Mouse (Mus musculus) heart, embryonic 15.5 days (tissue): ENCODE measurements around the gene Tmem100. TPM values are rescaled to one million over a fixed set of nuclear protein-coding genes. Genes with fewer than 3 reads are reported as not detected.
A peak's percentile ranks its signal among the peaks of the same experiment; 100 is the strongest.

Experiments
- ATAC-seq: fragments of 200-750 bp; cut with Nextera tagmentation; replicated peaks from 2 replicates; pipeline ENCODE4 v1.8.0; 2017; ENCODE audit warnings: low read depth, moderate TSS enrichment; ENCODE audit not compliant: insufficient number of reproducible peaks, insufficient read depth, low FRiP score
- H3K27ac ChIP-seq: fragments of 300-500 bp; sonication (generic); 2 replicates; pipeline ENCODE4 v1.5.1; 2015; ENCODE audit warnings: mild to moderate bottlenecking, inconsistent platforms
- H3K27me3 ChIP-seq: fragments of 300-500 bp; sonication (generic); 2 replicates; pipeline ENCODE4 v1.6.1; 2015; ENCODE audit warnings: inconsistent platforms
- H3K36me3 ChIP-seq: fragments of 300-500 bp; sonication (generic); 2 replicates; pipeline ENCODE4 v1.6.1; 2015; ENCODE audit warnings: mild to moderate bottlenecking, inconsistent platforms
- H3K4me1 ChIP-seq: fragments of 300-500 bp; sonication (generic); replicated peaks from 2 replicates; pipeline ENCODE4 v1.6.1; 2015; ENCODE audit warnings: inconsistent platforms
- H3K4me2 ChIP-seq: fragments of 300-500 bp; sonication (generic); 2 replicates; pipeline ENCODE4 v1.6.1; 2015; ENCODE audit warnings: inconsistent platforms, mild to moderate bottlenecking, moderate library complexity
- H3K4me3 ChIP-seq: fragments of 300-500 bp; sonication (generic); 2 replicates; pipeline ENCODE4 v1.5.1; 2015; ENCODE audit warnings: mild to moderate bottlenecking, inconsistent platforms
- H3K9ac ChIP-seq: fragments of 300-500 bp; sonication (generic); 2 replicates; pipeline ENCODE4 v1.6.1; 2015; ENCODE audit warnings: mild to moderate bottlenecking, inconsistent platforms
- H3K9me3 ChIP-seq: fragments of 300-500 bp; sonication (generic); replicated peaks from 2 replicates; pipeline ENCODE4 v1.6.1; 2016; ENCODE audit warnings: inconsistent platforms
- WGBS: fragments of 180-500 bp; shearing (Covaris S2); methylation state at CpG from one replicate; pipeline ENCODE4 v1.1.7; 2015; ENCODE audit warnings: mixed read lengths; 5-methylcytosine and 5-hydroxymethylcytosine counted together
- polyA plus RNA-seq: library from polyadenylated mRNA; unstranded; fragments of >200 nt; fragmentation: Nextera tagmentation; extraction: Ambion mirVana; gene quantifications from 2 replicates; pipeline ENCODE4 v1.2.1, GENCODE M21; 2015

Tmem100 gene
- polyA plus RNA-seq, 1 experiment from 2014 or later, result 14.1 TPM

DNA sequence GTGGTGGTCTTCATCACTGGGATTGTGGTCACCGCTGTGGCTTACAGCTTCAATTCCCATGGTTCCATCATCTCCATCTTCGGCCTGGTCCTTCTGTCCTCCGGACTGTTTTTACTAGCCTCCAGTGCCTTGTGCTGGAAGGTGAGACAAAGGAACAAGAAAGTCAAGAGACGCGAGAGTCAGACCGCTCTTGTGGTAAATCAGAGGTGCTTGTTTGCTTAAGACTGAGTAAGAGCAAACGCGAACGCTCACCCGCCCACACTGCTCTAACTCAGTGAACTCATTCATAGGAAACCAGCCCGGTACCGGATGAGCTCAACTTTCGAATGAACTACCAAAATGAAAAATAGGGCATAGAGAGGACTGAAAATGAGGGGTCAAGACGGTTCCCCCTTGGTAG is 5.4 kb downstream of the Tmem100 start:
- 81% methylated on average over 14 of the region's 14 CpGs for WGBS
- peaks cover 6% of the 10 kb centered on the region for H3K36me3 ChIP-seq
- ATAC-seq, result no peak
- H3K9me3 ChIP-seq, result no peaks in the 10 kb centered on the region
- peaks cover 14% of the 10 kb centered on the region for H3K4me1 ChIP-seq
- H3K27me3 ChIP-seq, result peaks cover 15% of the 10 kb centered on the region
- H3K4me2 ChIP-seq, result no peak overlapping the region
- H3K9ac ChIP-seq, result no peak overlapping the region
- no peak overlapping the region for H3K4me3 ChIP-seq
- H3K27ac ChIP-seq, result no peak overlapping the region

DNA sequence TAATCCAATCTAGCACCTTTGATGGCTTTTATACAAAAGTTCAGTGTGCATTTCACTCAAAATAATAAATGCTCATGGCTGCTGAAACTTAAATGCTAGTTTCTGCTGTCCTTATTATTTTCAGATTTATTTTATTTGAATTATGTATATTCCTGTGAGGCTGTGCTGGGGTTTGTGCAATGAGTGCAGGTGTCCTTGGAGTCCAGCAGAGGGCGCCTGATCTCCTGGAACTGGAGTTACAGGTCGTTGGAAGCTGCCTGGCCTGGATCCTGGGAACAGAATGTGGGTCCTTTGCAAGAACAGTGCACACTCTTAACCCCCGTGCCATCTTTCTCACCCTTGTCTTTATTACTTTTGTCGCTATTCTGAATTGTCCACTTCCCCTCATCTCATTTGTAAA is 6.3 kb downstream of the Tmem100 start:
- no peak for ATAC-seq
- Histone ChIP-seq H3K36me3 (peaks cover 6% of the 10 kb centered on the region), H3K27me3 (peaks cover 10% of the 10 kb centered on the region), H3K9me3 (no peaks in the 10 kb centered on the region), H3K4me2 (no peak overlapping the region), H3K4me3 (no peak overlapping the region), H3K27ac (no peak overlapping the region), H3K4me1 (peaks cover 5% of the 10 kb centered on the region), H3K9ac (no peak overlapping the region)
- 89% methylated on average over 4 of the region's 4 CpGs for WGBS

DNA sequence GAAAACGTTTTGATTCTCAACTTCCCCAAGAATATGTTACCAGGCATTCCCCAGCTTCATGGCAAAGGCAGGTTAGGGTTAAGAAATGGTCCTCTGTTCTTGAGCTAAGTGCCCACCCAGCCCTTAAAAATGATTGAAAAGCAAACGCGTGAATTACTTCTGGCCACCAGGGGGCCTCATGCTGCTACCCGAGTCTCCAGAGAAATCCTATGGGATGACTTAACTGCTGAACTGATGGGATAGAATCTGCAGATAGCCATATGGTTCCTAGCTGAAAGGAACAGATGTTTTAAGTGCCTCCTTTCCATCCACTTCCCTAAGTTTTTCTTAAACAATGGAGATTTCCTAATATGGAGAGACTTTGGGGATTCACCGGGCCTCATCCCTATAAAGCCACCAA is 7.9 kb downstream of the Tmem100 start:
- WGBS, result 17% methylated on average over 5 of the region's 5 CpGs
- ATAC-seq, result no peak

DNA sequence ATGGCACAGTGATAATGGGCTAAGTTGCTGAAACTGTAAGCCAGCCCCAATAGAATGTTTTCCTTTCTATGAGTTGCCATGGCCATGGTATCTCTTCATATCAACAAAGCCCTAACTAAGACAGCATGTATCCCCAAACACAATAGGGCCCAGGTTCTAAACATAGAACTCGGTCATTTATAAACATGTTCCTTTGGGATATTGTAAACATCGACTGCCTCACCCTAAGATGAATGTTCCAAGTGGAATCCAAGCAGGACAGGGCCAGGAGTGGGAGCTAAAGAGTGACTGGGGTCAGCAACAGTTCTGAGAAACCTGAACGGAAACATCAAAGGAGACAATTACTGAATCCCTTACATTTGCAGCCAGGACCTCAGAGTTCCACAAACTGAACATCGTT is 14.3 kb downstream of the Tmem100 start:
- Histone ChIP-seq H3K27me3 (no peaks in the 10 kb centered on the region), H3K36me3 (no peaks in the 10 kb centered on the region), H3K27ac (no peak overlapping the region), H3K4me1 (no peaks in the 10 kb centered on the region), H3K4me3 (no peak overlapping the region), H3K9ac (no peak overlapping the region), H3K9me3 (no peaks in the 10 kb centered on the region), H3K4me2 (no peak overlapping the region)
- ATAC-seq, result no peak
- WGBS, result 83% methylated on average over 4 of the region's 4 CpGs

More for the DNA sequence above, 7.9 kb downstream of the Tmem100 start:
- Histone ChIP-seq H3K36me3 (peaks cover 6% of the 10 kb centered on the region), H3K4me1 (peaks cover 5% of the 10 kb centered on the region), H3K4me3 (no peak overlapping the region), H3K9ac (no peak overlapping the region), H3K4me2 (no peak overlapping the region), H3K27ac (no peak overlapping the region), H3K27me3 (no peaks in the 10 kb centered on the region), H3K9me3 (no peaks in the 10 kb centered on the region)

DNA sequence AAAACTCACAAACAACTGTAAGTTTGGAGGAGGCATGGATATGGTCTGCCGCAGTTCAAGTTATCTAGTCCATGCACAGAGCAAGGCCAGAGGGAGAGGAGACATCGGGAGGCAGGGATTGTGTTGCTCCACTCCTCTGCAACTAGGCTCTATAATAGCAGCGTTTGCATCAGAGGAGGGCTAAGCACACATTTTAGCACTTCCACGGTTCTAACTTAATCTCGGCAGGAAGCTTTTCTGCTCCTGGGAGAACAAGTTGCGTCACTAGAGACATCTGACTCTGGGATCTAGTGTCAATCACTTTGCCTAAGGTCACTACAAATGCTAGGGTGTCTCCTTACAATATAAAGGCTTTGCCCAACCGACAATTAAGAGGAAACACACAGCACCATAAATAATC is 16.1 kb downstream of the Tmem100 start:
- Histone ChIP-seq H3K4me1 (no peaks in the 10 kb centered on the region), H3K4me2 (no peak overlapping the region), H3K36me3 (no peaks in the 10 kb centered on the region), H3K27me3 (no peaks in the 10 kb centered on the region), H3K9me3 (no peaks in the 10 kb centered on the region), H3K4me3 (no peak overlapping the region), H3K9ac (no peak overlapping the region), H3K27ac (no peak overlapping the region)
- WGBS, result 38% methylated on average over 7 of the region's 7 CpGs
- no peak for ATAC-seq

DNA sequence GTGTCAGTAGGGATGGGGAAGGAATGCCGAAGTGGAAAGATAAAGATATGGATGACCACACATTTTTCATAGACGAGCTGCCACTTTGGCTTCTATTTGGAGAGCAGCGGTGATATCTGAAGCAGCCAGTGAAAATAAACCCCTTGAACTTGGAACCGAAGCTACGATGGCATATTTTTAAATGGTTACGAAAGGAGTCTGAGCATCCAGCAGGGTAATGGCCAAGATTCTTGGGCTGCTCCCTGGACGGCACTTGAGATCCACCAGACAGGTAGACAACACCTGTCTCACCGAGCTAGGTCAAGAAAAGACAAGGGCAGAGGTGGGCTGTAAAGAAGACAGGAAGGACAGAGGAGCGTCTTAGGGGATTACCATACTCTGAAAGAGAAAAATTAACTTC is 17.1 kb downstream of the Tmem100 start:
- 48% methylated on average over 9 of the region's 9 CpGs for WGBS
- no peaks in the 10 kb centered on the region for H3K4me1 ChIP-seq
- H3K9me3 ChIP-seq, result no peaks in the 10 kb centered on the region
- H3K36me3 ChIP-seq, result no peaks in the 10 kb centered on the region
- H3K27ac ChIP-seq, result no peak overlapping the region
- no peak for ATAC-seq
- no peak overlapping the region for H3K4me2 ChIP-seq
- H3K9ac ChIP-seq, result no peak overlapping the region
- H3K27me3 ChIP-seq, result no peaks in the 10 kb centered on the region
- no peak overlapping the region for H3K4me3 ChIP-seq

DNA sequence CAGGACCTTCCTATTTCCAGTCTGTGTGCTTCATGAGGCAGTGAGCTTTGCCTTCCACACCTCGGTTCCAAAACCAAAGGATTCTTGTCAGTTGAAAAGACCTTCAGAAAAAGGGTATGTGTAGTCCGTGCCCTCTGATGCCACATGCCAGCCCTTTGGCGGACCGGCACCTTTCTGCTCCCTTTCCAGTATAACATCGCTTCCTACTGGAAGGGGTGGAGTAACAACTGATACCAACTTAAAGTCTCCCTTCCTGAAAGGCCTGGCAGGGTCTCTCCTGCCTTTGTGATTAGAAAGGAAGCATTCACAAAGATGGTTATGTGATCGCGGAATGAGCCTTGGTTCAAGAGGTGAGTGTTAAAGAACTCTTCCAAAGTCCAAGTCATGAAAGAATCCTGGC is 19.9 kb downstream of the Tmem100 start:
- 78% methylated on average over 7 of the region's 7 CpGs for WGBS

DNA sequence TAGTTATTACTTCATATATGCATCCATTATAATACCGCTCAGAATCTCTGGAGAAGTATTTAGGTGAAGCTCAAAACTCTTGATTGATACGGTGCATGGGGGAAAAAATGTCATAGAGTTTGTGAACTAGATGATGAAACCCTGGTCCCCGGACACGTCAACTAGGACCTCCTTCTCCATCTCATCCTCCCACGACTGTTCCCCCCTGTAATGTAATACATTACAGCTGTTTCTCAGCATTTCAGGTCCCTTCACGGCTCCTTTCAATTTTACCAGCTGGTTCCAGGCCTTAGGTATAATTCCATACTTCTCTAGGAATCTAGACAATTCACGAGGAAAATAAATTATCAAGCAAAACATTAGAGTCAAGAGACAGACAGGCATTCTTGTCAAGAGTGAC is 22.6 kb downstream of the Tmem100 start:
- 73% methylated on average over 7 of the region's 7 CpGs for WGBS
- H3K9me3 ChIP-seq, result no peaks in the 10 kb centered on the region
- H3K4me1 ChIP-seq, result 0 out of 2 replicates have a peak, but pooled peaks cover 3% of the 10 kb centered on the region
- no peak overlapping the region for H3K9ac ChIP-seq
- no peak overlapping the region for H3K4me2 ChIP-seq
- H3K27ac ChIP-seq, result no peak overlapping the region
- H3K36me3 ChIP-seq, result no peaks in the 10 kb centered on the region
- H3K4me3 ChIP-seq, result no peak overlapping the region
- no peak for ATAC-seq
- no peaks in the 10 kb centered on the region for H3K27me3 ChIP-seq

More for the DNA sequence above, 19.9 kb downstream of the Tmem100 start:
- Histone ChIP-seq H3K9me3 (no peaks in the 10 kb centered on the region), H3K9ac (no peak overlapping the region), H3K27me3 (no peaks in the 10 kb centered on the region), H3K4me1 (0 out of 2 replicates have a peak, but pooled peaks cover 3% of the 10 kb centered on the region), H3K27ac (no peak overlapping the region), H3K4me3 (no peak overlapping the region), H3K36me3 (no peaks in the 10 kb centered on the region), H3K4me2 (no peak overlapping the region)
- ATAC-seq, result no peak

DNA sequence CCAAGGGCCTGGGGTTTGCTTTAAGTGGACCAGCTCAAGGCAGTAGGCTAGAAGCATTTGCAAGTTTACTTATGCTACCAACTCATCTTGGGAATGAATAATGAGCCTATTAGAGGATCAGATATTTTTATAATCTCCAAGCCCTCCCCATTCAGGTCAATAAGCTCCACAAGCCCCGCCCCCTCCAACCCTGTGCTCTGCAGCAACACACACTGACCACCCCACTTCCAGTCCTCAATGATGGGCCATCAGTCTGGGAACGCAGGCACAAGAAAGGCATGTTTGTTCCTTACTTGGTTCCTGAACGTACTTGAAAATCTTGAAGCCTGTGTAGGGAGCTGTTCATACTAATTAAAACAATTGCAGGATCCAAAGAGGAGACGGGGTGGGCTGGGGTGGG is 23.7 kb downstream of the Tmem100 start:
- H3K27ac ChIP-seq, result no peak overlapping the region
- no peak overlapping the region for H3K9ac ChIP-seq
- no peak overlapping the region for H3K4me2 ChIP-seq
- H3K4me3 ChIP-seq, result no peak overlapping the region
- no peaks in the 10 kb centered on the region for H3K36me3 ChIP-seq
- H3K27me3 ChIP-seq, result no peaks in the 10 kb centered on the region
- H3K4me1 ChIP-seq, result 0 out of 2 replicates have a peak, but pooled peaks cover 3% of the 10 kb centered on the region
- 61% methylated on average over 4 of the region's 4 CpGs for WGBS
- ATAC-seq, result no peak
- H3K9me3 ChIP-seq, result no peaks in the 10 kb centered on the region

DNA sequence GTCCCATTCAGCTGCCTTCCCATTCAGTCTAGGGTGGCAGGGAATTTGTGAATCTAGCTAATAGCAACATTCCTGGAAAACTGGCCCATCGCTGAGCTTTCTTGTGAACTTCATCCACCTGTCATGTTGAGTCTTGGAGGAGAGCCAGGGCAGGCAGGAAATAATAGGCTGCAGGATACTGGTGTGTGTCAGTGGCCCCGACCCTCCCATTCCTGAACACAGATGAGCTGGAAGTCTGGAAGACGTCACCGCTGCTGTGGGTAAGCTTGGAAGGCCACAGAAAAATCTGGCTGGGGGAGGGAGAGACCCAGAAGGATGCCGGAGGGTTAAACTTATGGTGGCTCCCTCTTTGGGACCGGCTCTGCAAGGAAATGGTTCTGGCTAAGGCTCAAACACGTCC is 24.3 kb downstream of the Tmem100 start:
- Histone ChIP-seq H3K27ac (peak overlapping the region; percentile 55), H3K4me1 (0 out of 2 replicates have a peak, but pooled peaks cover 3% of the 10 kb centered on the region), H3K9me3 (no peaks in the 10 kb centered on the region), H3K36me3 (no peaks in the 10 kb centered on the region), H3K9ac (no peak overlapping the region), H3K4me3 (no peak overlapping the region), H3K27me3 (no peaks in the 10 kb centered on the region), H3K4me2 (no peak overlapping the region)
- ATAC-seq, result peak; percentile 84
- WGBS, result 28% methylated on average over 7 of the region's 7 CpGs

DNA sequence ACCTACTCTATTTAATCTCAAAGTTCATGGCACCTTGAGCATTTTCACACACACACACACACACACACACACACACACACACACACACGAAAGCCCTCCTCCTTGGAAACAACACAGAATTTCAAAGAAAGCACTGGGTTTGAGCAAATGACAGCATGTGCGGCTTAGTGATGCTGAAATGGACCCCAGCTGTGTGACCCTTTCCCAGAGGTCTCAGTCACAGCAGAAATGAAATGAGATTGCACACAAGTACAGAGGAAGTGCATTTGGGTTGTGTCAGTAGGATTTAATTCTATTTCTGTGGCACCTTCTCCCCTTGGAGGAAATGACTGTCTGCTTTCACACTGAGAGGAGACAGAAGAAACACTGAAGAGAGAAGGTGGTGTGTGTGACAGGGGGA is 26.9 kb downstream of the Tmem100 start:
- Histone ChIP-seq H3K9me3 (no peaks in the 10 kb centered on the region), H3K9ac (no peak overlapping the region), H3K4me1 (0 out of 2 replicates have a peak, but pooled peaks cover 3% of the 10 kb centered on the region), H3K27me3 (no peaks in the 10 kb centered on the region), H3K4me3 (no peak overlapping the region), H3K36me3 (no peaks in the 10 kb centered on the region), H3K27ac (no peak overlapping the region), H3K4me2 (no peak overlapping the region)
- ATAC-seq, result no peak
- WGBS, result 70% methylated on average over 2 of the region's 2 CpGs

DNA sequence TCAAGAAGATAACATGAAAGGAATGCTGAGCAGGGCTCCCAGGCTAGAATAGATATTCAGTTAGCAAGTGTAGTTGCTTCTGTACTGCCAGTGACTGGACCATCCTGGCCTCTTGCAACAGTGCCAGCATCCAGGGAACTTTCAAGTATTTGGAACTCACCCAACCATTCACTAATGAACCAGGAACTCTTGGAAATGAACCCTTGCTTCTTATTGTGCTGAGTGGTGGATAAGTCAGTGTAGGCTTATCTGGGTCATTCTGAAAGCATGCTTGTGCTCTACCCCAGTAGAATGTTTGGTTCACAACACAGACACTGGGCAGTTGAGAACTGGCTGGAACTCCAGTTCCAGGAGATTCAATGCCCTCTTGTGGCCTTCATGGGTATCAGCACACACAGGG is 29.1 kb downstream of the Tmem100 start:
- Histone ChIP-seq H3K4me3 (no peak overlapping the region), H3K4me1 (0 out of 2 replicates have a peak, but pooled peaks cover 3% of the 10 kb centered on the region), H3K27me3 (no peaks in the 10 kb centered on the region), H3K9ac (no peak overlapping the region), H3K4me2 (no peak overlapping the region), H3K36me3 (no peaks in the 10 kb centered on the region), H3K9me3 (no peaks in the 10 kb centered on the region), H3K27ac (no peak overlapping the region)
- no peak for ATAC-seq
